Mouse (Mus musculus): ENCODE measurements at regions not wholly inside any gene's neighbourhood (a gene's known extent, or its start where the extent isn't known, plus 50 kb on each side); places are given as distances from the start of the nearest gene placed in this dataset.
"Not testable (repeated sequence)": the region's sequence is repeated elsewhere in the genome, so short reads cannot be mapped to it uniquely, and the experiment has no call there.

DNA sequence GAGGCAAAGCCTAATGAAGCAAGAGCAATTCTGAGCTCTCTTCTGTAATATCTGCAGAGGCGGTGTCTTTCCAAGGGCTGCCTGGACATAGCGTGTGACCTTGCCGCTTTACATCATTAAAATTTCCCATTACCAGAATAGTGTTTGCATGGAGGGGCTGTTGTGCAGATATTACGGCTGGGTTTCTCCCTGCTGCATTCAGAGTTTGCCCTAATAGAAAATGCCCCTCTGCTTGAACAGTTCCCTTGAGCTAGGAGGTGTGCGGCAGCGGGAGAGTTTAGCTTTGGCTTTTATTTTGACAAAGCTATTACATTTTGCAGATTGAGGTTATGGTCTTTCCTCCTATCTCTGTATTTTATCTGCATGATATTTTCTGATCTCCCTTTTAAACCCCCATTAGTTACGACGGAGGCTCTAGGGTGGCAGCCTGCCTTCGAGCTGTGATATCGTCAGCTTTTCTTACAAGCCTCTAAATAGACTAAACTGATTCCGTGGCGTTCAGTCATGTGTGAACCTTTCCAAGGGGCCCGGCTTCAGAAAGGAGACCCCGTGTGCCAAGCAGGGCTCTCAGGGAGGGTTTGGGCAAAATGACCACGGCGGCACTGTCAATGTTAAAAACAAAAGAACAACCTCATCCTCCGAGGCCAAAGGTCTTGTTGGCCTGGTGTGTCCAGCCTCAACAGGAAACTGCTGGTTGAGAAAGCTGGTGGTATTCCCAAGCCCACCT is 182.2 kb upstream of the Pmfbp1 start:
- no peak for DNase-seq (ENCODE audit: low spot score in 2 of 2)

DNA sequence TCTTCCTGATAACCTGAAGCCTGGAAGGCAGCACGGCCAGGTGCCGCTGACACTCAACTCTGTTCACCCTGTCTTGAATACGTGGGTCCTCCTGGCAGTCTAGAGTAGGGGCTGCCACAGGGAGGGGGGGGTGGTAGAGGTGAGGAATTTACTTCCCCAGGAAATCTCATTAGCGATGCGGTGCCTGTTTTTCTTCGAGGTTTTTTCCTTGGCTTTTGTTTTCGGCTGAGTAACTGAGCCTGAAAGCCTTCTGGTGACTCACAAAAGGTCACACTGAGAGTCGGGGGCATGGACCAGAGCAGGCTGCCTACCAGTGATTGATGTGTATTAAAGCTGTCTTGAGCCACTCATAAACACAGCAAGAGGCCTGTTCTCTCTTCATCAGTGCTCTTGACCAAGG is 181.1 kb upstream of the Pmfbp1 start:
- no peak for DNase-seq (ENCODE audit: low spot score in 2 of 2)

DNA sequence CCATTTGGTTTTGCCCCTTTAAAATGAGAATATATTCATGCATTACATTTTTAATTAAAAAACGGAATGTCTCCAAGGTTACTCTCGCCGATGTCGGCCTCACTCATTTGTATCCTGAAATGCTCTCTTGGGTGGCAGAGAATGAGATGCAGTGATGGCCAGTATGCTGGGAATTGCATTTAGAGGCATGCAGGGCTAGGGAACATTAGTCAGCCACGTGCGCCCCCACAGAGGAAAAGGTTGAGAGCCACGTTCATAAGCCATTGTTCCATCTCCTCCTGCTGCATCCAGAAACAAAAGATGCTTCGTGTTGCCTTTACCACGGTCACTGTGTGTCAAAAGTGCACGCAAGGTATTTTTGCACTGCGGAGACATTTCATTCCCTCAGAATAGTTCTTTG is 172.9 kb upstream of the Pmfbp1 start:
- no peak for DNase-seq (ENCODE audit: low spot score in 2 of 2)

DNA sequence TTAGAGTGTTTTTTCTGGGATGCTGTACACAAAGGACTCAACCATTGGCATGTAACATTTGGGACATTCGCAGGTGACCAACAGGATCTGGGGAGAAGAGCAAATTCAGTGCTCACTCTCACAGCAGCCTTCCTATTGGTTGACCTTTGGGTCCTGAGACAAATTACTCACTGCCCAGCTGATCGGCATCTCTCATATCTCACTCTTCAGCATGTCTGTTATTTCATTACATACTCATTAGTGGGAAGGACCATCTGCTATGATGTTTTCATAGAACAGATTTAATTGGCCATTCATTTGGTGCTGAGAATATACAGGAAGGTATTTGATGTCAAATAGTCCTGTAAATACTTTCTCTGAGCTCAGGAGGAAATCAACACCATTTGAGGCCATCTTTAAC is 170.5 kb upstream of the Pmfbp1 start:
- no peak for DNase-seq (ENCODE audit: low spot score in 2 of 2)

DNA sequence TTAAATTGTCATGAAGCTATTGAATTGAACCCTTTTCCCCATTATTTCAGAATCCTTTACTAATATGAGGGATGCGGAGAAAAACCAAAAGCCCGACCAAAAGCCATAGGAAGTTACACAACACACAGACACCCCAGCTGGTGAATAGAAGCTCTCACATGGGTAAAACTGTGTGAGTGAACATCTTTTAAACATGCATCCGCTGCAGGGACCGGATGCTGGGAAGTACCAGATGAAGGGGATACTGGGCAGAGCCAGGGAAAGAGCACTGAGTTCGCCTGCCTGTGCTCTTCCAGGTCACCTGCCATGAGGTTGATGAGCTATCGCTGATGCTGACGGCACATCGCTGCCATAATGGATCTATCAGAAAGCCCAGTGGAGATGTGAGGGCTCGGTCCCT is 169.6 kb upstream of the Pmfbp1 start:
- no peak for DNase-seq (ENCODE audit: low spot score in 2 of 2)

DNA sequence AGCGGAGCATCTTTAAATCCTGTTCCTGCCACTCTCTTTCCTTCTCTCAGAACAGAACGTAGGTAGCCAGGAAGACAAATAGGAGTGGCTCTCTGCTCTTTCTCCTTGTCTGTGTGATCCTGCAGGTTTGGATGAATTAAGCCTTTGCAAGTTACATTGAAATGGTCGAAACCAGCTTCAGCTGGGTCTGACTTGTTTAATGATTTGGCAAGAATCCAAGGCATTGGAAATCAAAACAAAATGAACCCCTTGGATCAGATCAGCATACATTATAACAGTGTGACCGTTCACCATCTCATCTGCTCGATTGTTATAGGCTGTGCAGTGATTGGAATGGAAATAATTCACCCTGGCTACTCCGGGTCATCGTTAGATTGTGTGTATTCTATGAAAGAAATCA is 157.6 kb upstream of the Pmfbp1 start:
- DNase-seq (ENCODE audit: low spot score in 2 of 2), result no peak

DNA sequence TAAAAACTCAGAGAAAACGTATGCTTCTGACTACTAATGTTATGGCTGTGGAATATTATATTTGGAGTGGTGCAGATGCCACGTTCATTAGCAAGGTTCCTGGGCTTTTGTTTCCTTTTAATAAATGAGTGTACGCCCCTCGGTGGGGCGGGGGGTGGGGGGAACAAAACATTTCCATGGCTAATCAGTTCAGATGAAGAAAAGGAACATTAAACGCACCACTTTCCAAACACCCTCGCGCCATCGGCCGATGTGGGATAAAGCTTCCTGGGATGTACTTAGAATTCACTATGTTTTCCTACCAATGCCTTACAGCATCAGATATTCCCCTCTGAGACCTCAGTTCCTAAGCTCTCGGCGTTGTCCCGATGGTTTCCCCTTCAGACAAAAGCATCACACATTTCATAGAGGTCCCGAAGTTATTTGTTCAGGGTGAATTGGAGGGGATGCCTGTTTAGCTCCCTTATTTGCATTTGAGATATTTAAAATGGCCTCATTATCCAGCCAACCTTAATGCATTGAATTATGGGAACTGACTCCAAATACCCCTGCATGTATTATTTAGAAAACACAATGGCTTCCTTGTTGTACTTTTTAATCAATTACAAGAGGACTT is 155.5 kb upstream of the Pmfbp1 start:
- DNase-seq (ENCODE audit: low spot score in 2 of 2), result no peak

DNA sequence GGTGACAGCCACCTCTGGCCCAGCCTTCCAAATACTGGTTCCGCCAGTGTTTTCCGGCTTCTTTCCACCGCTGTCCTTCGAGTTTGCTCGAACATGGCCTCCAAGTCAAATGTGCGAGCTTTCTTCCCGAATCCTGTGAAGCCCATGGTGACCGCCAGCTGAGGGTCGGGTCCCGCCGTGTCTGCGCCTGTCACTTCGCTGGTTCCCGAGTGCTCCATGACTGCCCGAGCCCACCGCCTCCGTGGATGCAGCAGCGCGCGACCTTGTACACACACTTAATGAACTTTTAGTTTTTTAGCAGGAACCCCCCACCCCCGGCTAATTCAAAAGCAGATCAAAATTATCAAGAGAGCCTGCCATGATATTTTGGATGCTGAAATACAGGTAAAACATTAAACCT is 153.2 kb upstream of the Pmfbp1 start:
- DNase-seq (ENCODE audit: low spot score in 2 of 2), result not testable (repeated sequence)

DNA sequence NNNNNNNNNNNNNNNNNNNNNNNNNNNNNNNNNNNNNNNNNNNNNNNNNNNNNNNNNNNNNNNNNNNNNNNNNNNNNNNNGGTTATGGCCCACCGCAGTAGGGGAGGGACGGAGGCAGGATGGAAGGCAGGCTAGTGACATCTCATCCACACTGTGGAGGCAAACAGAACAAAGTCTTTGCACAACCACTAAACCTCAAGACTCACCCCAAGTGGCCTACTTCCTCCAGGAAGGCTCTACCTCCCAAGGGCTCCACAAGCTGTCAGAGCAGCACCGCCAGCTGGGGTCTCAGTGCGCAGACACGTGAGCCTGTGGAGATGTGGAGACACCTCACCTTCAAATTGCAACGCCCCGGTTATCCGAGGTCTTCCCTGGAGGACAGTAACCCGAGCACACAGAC is 138.7 kb upstream of the Pmfbp1 start:
- DNase-seq (ENCODE audit: low spot score in 2 of 2), result no peak

DNA sequence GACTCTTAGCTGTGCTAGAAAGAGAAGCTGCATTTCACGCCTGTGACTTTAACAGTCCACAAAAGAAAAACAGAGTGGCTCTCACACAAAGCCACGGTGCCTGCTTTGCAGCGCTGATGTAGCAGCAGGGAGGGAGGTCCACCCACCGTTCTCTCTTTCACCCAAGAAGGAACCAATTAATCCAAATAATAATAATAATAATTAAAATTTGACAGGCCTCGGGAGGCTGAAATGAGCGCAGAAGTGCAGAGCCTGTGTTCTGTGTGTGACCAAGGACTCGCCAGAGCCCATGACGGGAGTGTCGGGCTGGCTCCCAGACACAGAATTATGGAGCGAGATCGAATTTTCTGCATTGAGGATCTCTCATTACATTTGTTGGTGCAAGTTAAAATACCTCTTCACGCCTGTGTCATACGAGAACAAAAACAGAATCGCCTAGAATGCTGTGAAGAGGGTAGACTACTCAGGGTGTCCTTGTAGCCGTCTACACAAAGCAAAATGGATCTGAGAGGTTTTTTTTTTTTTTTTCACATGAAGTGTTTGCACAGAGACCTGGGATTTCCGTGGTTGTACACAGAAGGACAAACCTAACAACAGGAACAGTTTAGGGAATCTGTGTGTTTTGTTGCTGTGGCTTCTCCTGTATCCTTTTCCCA is 134.3 kb upstream of the Pmfbp1 start:
- no peak for DNase-seq (ENCODE audit: low spot score in 2 of 2)

DNA sequence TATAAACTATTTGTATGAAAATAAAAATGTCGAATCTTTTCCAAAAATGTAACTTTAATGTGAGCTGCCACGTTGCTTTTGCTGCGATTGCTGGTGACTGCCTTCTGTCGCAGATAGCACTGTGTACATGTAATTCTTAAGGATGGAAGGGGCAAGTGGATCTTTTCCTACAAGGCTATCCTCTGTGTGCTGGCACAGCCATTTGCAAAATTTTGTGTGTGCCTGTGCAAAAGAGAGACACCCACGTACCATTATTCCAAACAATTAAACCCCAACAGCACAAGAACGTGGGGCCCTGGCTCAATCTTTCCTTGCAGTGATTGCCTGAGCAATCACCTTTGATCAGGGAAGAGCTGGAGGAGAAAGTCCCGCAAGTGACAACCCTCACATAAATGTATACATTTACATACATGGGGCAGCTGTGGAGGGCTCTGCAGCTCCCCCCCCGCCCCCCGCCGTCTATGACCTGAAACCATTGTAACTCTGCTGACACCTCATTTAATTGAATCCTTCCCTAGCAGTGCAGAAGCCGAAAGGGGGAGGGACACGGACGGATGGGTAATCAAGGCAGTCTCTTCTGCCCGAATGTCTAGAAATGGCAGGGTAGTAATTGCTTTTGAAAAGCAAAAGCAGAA is 133.6 kb upstream of the Pmfbp1 start:
- no peak for DNase-seq (ENCODE audit: low spot score in 2 of 2)

DNA sequence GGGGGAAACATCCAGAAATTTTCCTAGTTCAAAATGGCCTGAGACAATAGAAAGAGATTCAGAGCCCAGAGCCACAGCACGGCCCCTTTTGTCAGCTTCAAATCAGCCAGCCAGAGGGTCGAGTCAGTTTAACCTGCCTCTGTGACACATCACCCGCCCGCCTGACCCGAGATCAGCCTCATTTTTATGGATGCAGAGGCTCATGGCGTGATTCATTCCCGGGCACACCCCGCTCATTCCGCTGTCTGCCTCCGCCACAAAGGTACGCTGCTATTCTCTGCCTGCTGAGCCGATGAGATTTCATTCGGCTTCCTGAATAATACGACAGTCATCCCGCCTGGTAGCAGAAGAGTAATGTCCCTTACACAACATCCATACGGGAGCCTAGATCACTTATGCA is 132.9 kb upstream of the Pmfbp1 start:
- no peak for DNase-seq (ENCODE audit: low spot score in 2 of 2)

DNA sequence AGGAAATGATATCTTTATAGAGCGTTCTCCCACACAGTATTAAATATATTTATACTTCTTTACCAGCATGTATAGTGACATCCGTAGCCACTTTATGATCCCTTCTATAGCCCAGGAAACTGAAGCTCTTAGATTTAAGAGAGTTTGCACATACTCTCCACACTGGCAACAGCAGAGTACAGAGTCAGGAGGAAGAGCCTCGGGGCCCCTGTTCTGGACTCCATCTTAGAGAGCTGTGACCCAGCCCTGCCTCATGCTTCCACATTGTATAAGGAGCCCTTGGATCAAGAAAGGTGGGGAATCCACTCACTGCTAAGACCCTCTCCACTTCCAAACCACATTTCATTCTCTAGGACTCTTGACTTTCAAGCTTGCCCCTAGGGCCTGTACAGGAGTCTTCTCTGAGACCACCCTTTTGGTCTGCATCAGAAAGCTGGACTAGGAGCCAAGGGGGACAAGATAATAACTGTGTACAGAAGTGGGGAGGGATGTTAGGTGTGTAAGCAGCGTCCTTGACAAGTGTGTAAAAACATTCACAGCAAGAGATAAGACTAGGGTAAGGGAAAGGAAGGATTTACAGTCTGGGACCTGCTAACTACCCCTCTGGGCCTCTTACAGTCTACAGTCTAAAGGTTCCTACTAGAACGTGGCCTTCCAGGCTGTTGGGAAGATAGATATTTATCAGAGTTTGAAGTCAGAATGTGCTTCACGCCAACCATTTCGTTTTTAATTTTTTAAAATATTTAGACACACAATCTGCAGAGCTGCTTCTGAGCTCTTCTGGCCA is 132.1 kb upstream of the Pmfbp1 start:
- DNase-seq (ENCODE audit: low spot score in 2 of 2), result no peak

DNA sequence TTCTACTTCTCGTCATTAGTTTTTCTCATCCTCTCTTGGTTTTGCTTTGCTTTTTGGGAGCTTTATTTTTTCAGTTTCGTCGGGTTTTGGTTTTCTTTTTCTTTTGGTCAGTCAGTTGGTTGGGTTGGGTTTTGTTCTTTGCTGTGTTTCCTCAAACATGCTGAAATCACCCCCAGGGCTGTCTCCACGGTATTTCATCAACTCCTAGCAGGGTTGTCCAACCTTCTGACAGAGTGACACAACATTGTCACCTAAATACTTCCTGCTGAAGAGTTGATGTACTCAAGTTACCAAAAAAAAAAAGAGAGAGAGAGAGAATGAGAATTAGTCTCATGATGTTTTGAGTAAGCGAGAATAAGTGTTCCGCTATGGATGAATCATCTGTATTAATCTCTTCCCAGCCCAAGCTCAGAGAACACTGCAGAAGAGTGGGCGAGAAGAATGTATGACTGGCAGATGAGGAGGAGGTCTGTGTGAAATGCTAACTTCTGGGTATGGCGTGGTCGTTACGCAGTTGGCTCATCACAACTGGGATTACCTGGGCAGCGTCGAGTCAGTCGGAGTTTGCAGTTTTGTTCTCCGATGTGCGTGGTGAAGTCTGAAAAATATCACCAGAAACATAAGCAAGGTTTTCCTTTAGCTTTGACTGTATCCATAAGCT is 130.5 kb upstream of the Pmfbp1 start:
- DNase-seq (ENCODE audit: low spot score in 2 of 2), result no peak

DNA sequence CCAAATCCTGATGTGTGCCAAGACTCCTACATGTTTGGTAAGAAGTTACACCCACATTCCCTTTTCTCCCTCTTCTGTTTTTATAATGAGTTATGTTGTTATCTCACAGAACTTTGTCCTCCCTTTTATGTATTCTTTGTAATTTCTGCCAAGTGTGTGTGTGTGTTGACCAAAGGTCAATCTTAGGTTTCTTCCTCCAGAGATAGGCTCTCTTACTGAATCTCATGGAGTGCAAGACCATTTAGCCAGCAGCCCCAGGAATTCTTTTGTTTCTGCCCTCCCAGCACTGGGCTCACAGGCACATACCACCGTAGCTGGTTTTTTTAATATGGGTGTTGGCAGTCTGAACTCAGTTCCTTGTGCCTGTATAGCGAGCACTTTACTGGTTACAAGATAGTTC is 119.8 kb upstream of the Pmfbp1 start:
- DNase-seq (ENCODE audit: low spot score in 2 of 2), result no peak

DNA sequence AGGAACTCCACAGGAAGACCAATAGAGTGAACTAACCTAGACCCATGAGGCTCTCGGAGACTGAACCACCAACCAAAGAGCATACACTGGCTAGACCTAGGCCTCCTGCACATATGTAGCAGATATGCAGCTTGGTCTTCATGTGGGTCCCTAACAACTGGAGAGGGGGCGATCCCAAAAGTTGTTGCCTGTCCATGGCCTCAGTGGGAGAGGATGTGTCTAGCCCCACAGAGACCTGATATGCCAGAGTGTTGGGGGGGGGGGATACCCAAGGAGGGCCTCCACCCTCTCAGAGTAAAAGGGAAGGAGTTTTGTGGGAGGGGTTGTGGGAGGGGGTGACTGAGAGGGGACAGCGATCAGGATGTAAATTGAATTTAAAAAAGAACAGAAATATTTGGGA is 108.9 kb upstream of the Pmfbp1 start:
- DNase-seq (ENCODE audit: low spot score in 2 of 2), result no peak

DNA sequence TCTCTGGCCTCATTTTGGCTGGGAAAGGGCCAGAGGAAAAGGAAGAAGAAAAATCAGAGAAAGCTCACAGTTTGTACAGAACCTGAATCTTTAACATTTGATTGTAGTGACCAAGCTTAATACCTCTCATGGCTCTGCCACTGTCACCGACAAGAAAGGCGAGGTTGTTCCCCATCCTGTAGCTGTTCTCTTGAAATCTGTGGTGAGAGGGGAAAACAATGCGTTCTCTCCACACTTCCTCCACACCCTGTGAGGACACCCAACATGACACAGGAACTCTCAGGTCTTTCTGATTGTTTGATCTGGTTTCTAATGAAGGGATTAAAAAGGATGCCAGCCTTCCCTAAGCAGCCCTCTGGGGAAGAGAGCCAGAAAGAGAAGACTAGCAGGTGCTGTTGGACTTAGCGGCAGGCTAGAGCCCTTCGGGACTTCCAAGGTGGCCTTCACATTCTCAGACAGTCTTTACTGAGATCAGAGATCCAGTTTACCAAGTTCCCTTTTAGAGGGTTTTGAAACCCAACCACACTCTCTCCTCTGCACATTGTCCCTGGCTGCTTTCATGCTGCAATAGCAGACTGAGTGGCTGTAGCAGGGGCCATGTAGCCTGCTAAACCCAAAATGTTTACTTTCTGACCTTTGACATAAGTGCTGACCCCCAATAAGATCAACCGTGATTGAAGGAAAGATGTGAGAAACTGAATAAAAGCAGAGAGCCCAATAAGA is 98.5 kb upstream of the Pmfbp1 start:
- DNase-seq (ENCODE audit: low spot score in 2 of 2), result no peak

DNA sequence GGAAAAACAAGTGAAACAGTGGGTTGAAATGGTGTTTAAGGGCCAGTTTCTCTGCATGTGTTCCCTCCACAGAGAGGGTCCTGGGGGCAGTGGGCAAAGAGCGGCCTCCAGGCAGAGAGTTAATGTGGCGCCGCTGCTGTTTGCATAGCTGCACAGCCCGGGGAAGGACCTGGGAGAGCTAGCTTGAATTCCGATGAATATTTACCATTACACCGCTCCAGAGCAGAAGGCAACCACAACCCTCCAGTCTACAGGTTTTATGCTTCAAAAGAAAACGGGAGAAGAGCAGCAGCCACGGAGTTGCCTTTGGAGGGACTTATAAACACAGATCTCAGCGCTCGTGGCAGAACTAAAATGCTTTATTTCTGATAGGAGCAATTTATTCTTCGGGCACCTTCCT is 94.2 kb upstream of the Pmfbp1 start:
- DNase-seq (ENCODE audit: low spot score in 2 of 2), result no peak

DNA sequence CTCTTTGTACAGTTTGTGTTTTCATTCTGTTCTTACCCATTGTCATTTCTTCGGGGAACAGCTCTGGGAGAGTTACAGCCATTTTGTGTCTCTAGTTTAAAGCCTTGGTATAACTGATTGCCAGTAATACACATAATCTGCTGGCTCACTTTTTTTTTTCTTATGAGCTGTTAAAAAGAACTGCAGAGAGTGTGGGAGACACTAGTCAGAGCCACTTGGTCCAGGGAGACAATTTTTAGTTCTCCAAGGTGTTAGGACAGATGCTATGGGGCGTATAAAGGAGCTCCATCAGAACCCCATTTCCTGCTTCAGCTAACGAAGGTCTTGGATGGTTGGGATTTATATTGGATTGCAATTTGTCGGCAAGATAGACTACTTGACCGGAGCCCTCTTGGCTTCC is 93.6 kb upstream of the Pmfbp1 start:
- no peak for DNase-seq (ENCODE audit: low spot score in 2 of 2)

DNA sequence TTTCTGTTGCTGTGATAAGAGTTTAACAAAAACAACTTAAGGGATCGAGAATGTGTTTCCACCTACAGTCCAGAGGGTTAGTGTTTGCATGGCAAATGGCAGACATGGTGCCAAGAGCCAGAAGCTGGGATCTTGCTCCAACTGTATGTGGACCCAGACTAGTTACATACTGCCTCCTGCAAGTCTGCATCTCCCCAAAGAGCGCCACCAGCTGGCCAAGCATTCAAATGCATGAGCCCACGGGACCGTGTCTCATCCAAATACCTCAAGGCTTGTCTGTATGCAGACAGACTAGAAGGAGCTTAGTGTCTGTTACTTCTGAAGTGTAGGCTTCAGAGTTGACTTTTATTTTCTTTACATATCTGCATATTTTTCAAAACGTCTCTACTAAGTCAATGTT is 85.9 kb upstream of the Pmfbp1 start:
- no peak for DNase-seq (ENCODE audit: low spot score in 2 of 2)

DNA sequence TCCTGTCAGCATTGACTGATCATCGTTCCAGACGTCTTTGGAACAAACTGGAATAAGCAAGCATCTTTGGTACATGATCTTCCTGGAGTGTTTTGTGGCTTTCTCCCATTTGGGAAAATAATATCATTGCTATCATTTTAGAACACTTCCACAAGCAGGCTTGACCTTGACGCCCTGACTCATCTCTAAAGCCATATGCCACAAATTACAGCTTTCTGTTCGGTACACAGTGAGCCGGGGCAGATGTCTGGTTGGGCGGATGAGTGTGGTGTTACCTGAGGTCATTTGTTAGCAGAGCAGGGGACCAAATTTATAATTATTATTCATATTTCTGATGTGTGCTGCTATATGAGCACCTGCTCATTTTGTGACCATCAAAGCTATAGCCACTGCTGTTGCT is 83.3 kb upstream of the Pmfbp1 start:
- DNase-seq (ENCODE audit: low spot score in 2 of 2), result no peak
